Mouse (Mus musculus) embryonic fibroblast, embryonic 13.5 days (primary cell): ENCODE data around the gene Tspear.

Experiments used
- CTCF ChIP-seq: IDR thresholded peaks from 2 replicates; pipeline ENCODE4 v1.5.1; 2011; ENCODE audit warnings: mild to moderate bottlenecking, control low read depth, low read length, moderate library complexity, borderline replicate concordance; ENCODE audit not compliant: insufficient read depth
- POLR2A ChIP-seq: IDR thresholded peaks from 2 replicates; pipeline ENCODE4 v1.6.1; 2011; ENCODE audit warnings: low read depth, mild to moderate bottlenecking, control low read depth, low read length, moderate library complexity

DNA sequence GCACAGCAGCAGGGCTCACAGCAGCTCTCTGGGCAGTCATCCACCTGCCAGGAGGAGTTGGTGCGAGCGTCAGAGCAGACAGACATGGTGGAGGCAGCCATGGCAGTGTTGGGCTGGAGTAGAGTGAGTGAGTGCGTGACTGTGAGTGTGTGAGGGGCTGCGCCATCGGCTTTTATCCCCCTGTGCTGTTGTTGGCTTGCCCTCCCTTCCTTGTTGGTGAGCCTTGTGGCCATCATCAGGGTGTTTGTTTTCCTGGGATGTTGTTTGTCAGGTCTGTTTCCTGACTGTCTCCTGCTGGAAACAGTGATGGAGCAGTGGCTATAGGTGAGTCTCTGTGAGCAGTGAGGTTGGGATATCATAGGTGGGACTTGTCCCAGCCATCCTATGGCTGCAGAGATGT lies 125.4 kb downstream of the Tspear start, which contains the start of gene Gm9507:
- TF ChIP-seq CTCF (no peak), POLR2A (no peak)
